Mouse (Mus musculus) MEL (cell line): ENCODE results near the gene Kcnh7. TPM values are rescaled to one million over a fixed set of nuclear protein-coding genes. Genes with fewer than 3 reads are reported as not detected.

Experiments
- BHLHE40 ChIP-seq: IDR thresholded peaks from 2 replicates; pipeline ENCODE4 v1.6.1; 2012; ENCODE audit warnings: low read depth, mild to moderate bottlenecking, inconsistent platforms, low read length, improper control_type of control experiment, borderline replicate concordance
- CTCF ChIP-seq, 3 experiments: IDR thresholded peaks in 2 of 3; conservative IDR thresholded peaks in 1 of 3; 2 replicates each; pipeline ENCODE4 v1.5.1; 2011 to 2012; ENCODE audit warnings: low read length in 3 of 3, low read depth in 2 of 3, mild to moderate bottlenecking in 2 of 3, improper control_type of control experiment in 1 of 3, inconsistent platforms in 1 of 3, mixed read lengths in 1 of 3, moderate library complexity in 1 of 3; ENCODE audit not compliant: control insufficient read depth in 1 of 3, insufficient read depth in 1 of 3, poor library complexity in 1 of 3, severe bottlenecking in 1 of 3
- E2F4 ChIP-seq: IDR thresholded peaks from 2 replicates; pipeline ENCODE4 v1.6.1; 2011; ENCODE audit warnings: low read depth, low read length, improper control_type of control experiment, borderline replicate concordance
- EP300 ChIP-seq, 2 experiments: IDR thresholded peaks; 2 replicates each; pipeline ENCODE4 v1.6.1; 2011; ENCODE audit warnings: improper control_type of control experiment in 2 of 2, low read length in 2 of 2, low read depth in 1 of 2, mild to moderate bottlenecking in 1 of 2
- MAFK ChIP-seq: IDR thresholded peaks from 2 replicates; pipeline ENCODE4 v1.6.1; 2011; ENCODE audit warnings: low read depth, mild to moderate bottlenecking, low read length, improper control_type of control experiment, borderline replicate concordance
- MAX ChIP-seq: IDR thresholded peaks from 2 replicates; pipeline ENCODE4 v1.6.1; 2011; ENCODE audit warnings: low read length, improper control_type of control experiment
- MAZ ChIP-seq: IDR thresholded peaks from 2 replicates; pipeline ENCODE4 v1.6.1; 2012; ENCODE audit warnings: low read depth, mild to moderate bottlenecking, inconsistent platforms, low read length, improper control_type of control experiment
- MEF2A ChIP-seq: IDR thresholded peaks from 2 replicates; pipeline ENCODE4 v1.6.1; 2014; ENCODE audit warnings: low read depth, mild to moderate bottlenecking, inconsistent platforms, low read length, improper control_type of control experiment; ENCODE audit not compliant: poor library complexity, insufficient replicate concordance, severe bottlenecking; ENCODE audit errors: extremely low read depth
- MYB ChIP-seq: IDR thresholded peaks from 2 replicates; pipeline ENCODE4 v1.6.1; 2011; ENCODE audit warnings: mild to moderate bottlenecking, low read depth, low read length, improper control_type of control experiment
- MYC ChIP-seq: IDR thresholded peaks from 2 replicates; pipeline ENCODE4 v1.6.1; 2011; ENCODE audit warnings: low read depth, mild to moderate bottlenecking, low read length, improper control_type of control experiment, moderate library complexity
- POLR2AphosphoS2 ChIP-seq: IDR thresholded peaks from 2 replicates; pipeline ENCODE4 v1.6.1; 2011; ENCODE audit warnings: low read length, improper control_type of control experiment
- POLR2AphosphoS5 ChIP-seq: IDR thresholded peaks from 2 replicates; pipeline ENCODE4 v1.6.1; 2012; ENCODE audit warnings: low read depth, borderline replicate concordance, mild to moderate bottlenecking, inconsistent platforms, low read length, moderate library complexity, mixed read lengths
- RAD21 ChIP-seq: IDR thresholded peaks from 2 replicates; pipeline ENCODE4 v1.6.1; 2011; ENCODE audit warnings: mild to moderate bottlenecking, low read depth, low read length, improper control_type of control experiment
- RCOR1 ChIP-seq: IDR thresholded peaks from 2 replicates; pipeline ENCODE4 v1.6.1; 2012; ENCODE audit warnings: low read depth, mild to moderate bottlenecking, inconsistent platforms, low read length, improper control_type of control experiment
- SMC3 ChIP-seq: IDR thresholded peaks from 2 replicates; pipeline ENCODE4 v1.6.1; 2011; ENCODE audit warnings: low read depth, low read length, improper control_type of control experiment
- TCF12 ChIP-seq: IDR thresholded peaks from 2 replicates; pipeline ENCODE4 v1.6.1; 2014; ENCODE audit warnings: low read depth, mild to moderate bottlenecking, inconsistent platforms, low read length, improper control_type of control experiment, moderate library complexity
- UBTF ChIP-seq: IDR thresholded peaks from 2 replicates; pipeline ENCODE4 v1.6.1; 2012; ENCODE audit warnings: low read depth, mild to moderate bottlenecking, inconsistent platforms, low read length, improper control_type of control experiment, moderate library complexity, borderline replicate concordance; ENCODE audit not compliant: insufficient read depth
- USF1 ChIP-seq: IDR thresholded peaks from 2 replicates; pipeline ENCODE4 v1.6.1; 2014; ENCODE audit warnings: low read depth, mild to moderate bottlenecking, inconsistent platforms, low read length, improper control_type of control experiment, moderate library complexity
- ZC3H11A ChIP-seq: IDR thresholded peaks from 2 replicates; pipeline ENCODE4 v1.6.1; 2012; ENCODE audit warnings: low read depth, mild to moderate bottlenecking, inconsistent platforms, low read length, improper control_type of control experiment
- ZKSCAN1 ChIP-seq: IDR thresholded peaks from 2 replicates; pipeline ENCODE4 v1.6.1; 2012; ENCODE audit warnings: low read depth, mild to moderate bottlenecking, inconsistent platforms, low read length, improper control_type of control experiment, moderate library complexity
- ZMIZ1 ChIP-seq: IDR thresholded peaks from 2 replicates; pipeline ENCODE4 v1.6.1; 2012; ENCODE audit warnings: low read depth, mild to moderate bottlenecking, inconsistent platforms, low read length, improper control_type of control experiment, moderate library complexity
- ZNF384 ChIP-seq: IDR thresholded peaks from 2 replicates; pipeline ENCODE4 v1.6.1; 2012; ENCODE audit warnings: low read depth, mild to moderate bottlenecking, inconsistent platforms, low read length, improper control_type of control experiment
- polyA plus RNA-seq, 2 experiments: library from polyadenylated mRNA; stranded (reverse) in 1 of 2; unstranded in 1 of 2; fragments of >175 nt in 1 of 2; fragments of >200 nt in 1 of 2; gene quantifications; 2 replicates each; pipeline versions ENCODE4 v1.2.1 to v1.2.4; 2012; ENCODE audit warnings: low replicate concordance in 2 of 2, low read depth in 1 of 2; ENCODE audit not compliant: insufficient read length in 2 of 2, insufficient read depth in 1 of 2, missing spikeins in 1 of 2
- total RNA-seq: library from RNA; depleted of rRNA; stranded (reverse); fragments of 300-350 nt; gene quantifications from 2 replicates; pipeline ENCODE4 v1.2.3, GENCODE M21; 2012

Kcnh7 gene
- total and polyA plus RNA-seq, 3 experiments: under 0.01 to 0.13 TPM; not detected in 1

DNA sequence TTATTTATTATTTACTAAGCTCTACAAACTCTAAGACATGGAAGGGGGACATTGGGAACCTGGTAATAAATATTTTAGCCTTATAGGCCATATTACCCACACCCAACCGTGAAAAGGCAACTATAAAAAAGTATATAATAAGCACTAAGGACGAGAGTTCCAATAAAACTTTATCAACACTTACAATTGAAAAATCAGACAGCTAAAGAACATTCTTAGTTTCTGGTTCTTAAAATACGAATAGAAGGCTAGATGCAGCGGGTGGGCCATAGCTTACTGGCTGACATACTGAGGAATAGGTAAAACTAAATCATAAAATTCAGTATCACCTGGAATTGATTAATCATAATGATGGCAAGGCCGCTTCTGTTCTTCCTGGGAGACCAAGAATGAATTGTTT lies 539.2 kb downstream of the Kcnh7 start (continued):
- TF ChIP-seq CTCF (IDR thresholded peaks at IDR 0.05 in 2 of 3, conservative IDR thresholded peaks at IDR 0.05 in 1 of 3; ENCODE audit: control insufficient read depth in 1 of 3, insufficient read depth in 1 of 3, low read depth in 2 of 3, low read length in 3 of 3, poor library complexity in 1 of 3, severe bottlenecking in 1 of 3): no peak
- TF ChIP-seq RAD21: no peak
- no peak for TF ChIP-seq POLR2AphosphoS5
- no peak for TF ChIP-seq ZKSCAN1
- no peak for TF ChIP-seq ZC3H11A
- TF ChIP-seq BHLHE40: no peak
- no peak for TF ChIP-seq USF1
- no peak for TF ChIP-seq E2F4
- TF ChIP-seq MYC: 0 out of 2 replicates have a peak, but pooled peaks have one; percentile 42
- 0 out of 2 replicates have a peak, but pooled peaks have one; percentile 29 for TF ChIP-seq RCOR1
- TF ChIP-seq MAZ: 0 out of 2 replicates have a peak, but pooled peaks have one; percentile 27
- 0 out of 2 replicates have a peak, but pooled peaks have one; percentile 9 for TF ChIP-seq MAFK
- no peak for TF ChIP-seq MEF2A
- TF ChIP-seq ZNF384: peak; percentile 56
- no peak for TF ChIP-seq MAX
- TF ChIP-seq TCF12: no peak
- no peak for TF ChIP-seq ZMIZ1
- TF ChIP-seq EP300 (IDR thresholded peaks at IDR 0.05; ENCODE audit: low read depth in 1 of 2, low read length in 2 of 2): 0 out of 4 replicates have a peak, but pooled peaks of 1 of the 2 experiments have one; percentile 18
- no peak for TF ChIP-seq UBTF
- TF ChIP-seq SMC3: no peak
- no peak for TF ChIP-seq MYB
- no peak for TF ChIP-seq POLR2AphosphoS2
